Mouse (Mus musculus) G1E (cell line): ENCODE results near the gene Heatr5a.

ENCODE experiments used
- CTCF ChIP-seq: IDR thresholded peaks from 2 replicates; pipeline ENCODE4 v1.5.1; 2012; ENCODE audit warnings: low read depth, low read length, inconsistent platforms, mixed read lengths
- GATA2 ChIP-seq: IDR thresholded peaks from 2 replicates; pipeline ENCODE4 v1.6.1; 2012; ENCODE audit warnings: low read depth, low read length, inconsistent platforms, borderline replicate concordance
- POLR2AphosphoS5 ChIP-seq: IDR thresholded peaks from 2 replicates; pipeline ENCODE4 v1.6.1; 2012; ENCODE audit warnings: low read depth, low read length, inconsistent platforms; ENCODE audit not compliant: insufficient replicate concordance

DNA sequence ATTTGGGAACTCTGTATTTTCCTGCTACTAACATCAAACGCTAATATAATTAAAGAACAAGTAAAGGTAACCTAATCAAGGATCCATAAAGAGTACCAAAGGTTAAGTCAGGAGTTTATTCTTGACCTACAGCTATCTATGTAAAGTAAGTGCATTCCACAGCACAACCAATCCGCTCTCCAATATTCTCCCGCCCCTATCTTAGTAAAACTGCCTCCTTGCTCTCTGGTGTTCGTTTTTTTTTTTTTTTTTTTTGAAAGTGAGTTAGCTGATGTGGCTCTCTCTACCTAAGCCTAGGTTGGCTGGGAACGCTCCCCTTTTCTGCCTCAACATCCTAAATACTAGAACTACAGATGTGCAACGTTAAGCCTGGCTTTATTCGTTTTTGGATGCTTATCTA is 1.2 kb downstream of the Heatr5a start:
- TF ChIP-seq POLR2AphosphoS5: no peak
- TF ChIP-seq CTCF: no peak
- no peak for TF ChIP-seq GATA2
